Mouse (Mus musculus) 3T3-L1 (cell line): Measurements from ENCODE around the gene Stn1.

Source experiments
- DNase-seq: peaks from one replicate; pipeline ENCODE4 v3.0.0-alpha.2; 2015; ENCODE audit warnings: low read depth, low spot score

The Stn1 gene

GRCm38 (mm10) chr19:47510473-47511293 is 26.6 kb downstream of the Stn1 start:
- peak; percentile 56 for DNase-seq

GRCm38 (mm10) chr19:47510135-47510472 is 27.2 kb downstream of the Stn1 start:
- DNase-seq: no peak

DNA sequence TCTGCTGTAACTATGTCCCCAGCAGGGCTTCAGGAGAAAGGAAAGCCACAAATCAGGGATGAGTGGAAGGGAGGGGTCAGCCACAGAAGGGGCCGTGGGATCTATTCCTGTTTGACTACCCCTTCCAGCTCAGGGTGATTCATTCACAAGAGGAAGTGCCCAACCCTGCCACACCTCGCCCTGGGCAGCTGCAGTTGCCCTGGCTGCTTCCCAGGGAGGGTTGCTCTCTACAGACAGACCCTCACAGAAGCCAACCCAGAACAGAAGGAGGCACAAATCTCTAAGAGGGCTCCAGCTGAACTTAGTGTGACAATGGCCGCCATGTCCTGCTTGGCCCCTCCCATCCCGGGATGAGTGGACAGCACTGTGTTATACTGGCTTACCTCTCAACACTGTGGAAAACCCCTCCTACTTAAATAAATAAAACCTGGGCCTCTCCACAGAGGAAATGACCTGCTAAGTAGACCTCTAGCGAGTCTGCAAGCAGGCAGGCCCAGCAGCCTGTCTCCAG is 28.5 kb downstream of the Stn1 start:
- DNase-seq: peak; percentile 87

DNA sequence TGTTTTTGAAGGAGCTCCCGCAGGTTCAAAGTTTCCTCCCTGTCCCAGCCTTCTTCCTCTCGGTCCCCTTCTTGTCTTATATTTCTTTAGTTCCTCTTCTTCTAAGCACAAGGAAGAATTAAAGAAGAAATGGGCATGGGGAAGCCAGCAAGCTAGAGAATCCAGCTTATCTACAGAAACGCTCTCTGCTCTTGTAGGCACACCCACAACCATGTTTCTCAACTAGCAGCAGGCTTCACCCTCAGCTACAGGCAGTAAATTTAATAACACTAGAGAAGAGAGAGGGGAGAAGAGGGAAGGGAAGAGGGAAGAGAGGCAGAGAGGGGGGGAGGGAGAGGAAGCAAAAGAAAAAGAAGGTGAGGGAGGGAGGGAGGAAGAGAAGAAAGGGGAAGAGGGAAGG is 29.1 kb downstream of the Stn1 start:
- peak; percentile 53 for DNase-seq

GRCm38 (mm10) chr19:47507128-47508121 is 29.9 kb downstream of the Stn1 start:
- peak; percentile 84 for DNase-seq

DNA sequence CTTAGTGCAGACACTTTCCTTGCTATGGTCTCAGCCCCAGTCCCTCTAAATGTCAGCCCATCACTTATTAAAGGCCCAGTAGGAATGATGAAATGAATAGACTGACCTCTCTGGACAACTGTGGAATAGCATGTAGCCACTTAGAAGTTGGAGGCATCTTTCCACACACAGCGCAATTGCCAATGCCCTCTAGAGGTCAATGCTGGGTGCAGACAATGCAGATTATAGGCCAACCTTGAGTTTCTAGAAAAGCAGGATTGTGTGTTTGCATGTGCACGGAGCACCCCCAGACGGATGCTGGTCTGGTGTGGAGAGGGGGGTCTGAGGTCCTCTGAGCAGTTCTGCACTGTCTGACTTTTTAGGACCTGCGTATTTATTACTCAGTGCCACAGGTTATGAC is 33.7 kb downstream of the Stn1 start:
- peak; percentile 89 for DNase-seq

DNA sequence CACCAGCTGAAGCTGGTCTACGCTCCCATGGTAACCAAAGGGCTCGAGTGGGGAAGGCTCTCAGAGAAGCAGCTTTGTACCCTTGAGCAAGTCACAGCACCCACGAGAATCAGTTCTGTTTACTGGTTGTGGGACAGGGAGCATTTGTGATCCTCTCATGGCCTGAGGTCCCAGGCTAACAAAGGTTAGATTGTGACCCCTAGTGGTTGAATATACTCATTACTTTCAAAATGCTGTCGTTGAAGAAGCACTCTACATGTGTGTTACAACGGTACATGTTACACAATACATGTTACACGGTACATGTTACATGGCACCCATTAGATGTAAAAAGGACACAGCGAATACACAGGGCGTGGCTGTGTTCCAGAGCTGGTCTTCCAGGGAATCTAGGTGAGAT is 34.7 kb downstream of the Stn1 start:
- peak; percentile 81 for DNase-seq

DNA sequence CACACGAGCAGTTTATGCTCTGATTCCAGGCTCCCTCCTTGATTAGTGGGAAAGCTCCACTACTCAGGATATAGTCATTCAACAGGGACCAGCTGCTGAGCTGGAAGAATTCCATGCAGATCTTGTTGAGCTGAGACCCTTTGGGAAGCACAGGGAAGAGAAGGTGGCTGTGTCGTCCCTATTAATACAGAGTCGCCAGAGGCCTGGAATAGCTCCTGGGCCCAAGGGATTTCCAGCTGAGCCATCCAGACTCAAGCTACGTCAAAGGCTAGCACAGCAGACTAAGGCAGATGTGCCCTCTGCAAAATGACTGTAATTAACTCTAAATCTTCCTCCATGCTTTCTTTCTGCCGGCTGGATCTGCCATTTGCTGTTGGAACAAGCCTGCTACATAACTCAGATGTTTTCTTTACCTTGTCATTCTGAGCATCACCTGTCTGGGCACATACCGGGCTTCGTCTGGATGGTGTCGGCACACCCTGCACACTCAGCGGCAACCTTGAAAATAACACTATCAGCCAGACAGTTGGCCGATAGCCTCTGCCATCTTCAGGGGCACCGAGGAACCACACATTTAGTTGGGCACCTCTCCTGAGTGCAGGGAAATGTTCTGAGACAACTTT is 36.8 kb downstream of the Stn1 start:
- DNase-seq: no peak

GRCm38 (mm10) chr19:47499841-47500240 is 37.5 kb downstream of the Stn1 start:
- DNase-seq: no peak

GRCm38 (mm10) chr19:47498942-47499341 is 38.4 kb downstream of the Stn1 start:
- DNase-seq: peak; percentile 52

DNA sequence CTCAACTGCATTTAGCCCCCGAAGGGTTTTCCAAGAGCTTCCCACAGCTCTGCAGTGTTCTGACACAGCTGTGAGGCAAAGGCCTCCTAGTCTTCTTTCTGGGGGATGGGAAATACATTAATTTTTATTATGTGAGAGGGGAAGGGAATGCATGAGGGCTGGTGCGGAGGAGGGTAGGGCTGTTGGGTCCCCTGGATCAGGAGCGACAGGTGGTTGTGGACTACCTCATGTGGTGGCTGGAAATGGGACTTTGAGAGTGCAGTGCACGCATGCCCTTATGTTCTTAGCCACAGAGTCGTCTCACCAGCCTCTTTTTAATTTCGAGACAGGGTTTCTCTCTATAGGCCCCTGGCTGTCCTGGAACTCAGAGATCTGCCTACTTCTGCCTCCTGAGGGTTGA is 39.6 kb downstream of the Stn1 start:
- DNase-seq: no peak

DNA sequence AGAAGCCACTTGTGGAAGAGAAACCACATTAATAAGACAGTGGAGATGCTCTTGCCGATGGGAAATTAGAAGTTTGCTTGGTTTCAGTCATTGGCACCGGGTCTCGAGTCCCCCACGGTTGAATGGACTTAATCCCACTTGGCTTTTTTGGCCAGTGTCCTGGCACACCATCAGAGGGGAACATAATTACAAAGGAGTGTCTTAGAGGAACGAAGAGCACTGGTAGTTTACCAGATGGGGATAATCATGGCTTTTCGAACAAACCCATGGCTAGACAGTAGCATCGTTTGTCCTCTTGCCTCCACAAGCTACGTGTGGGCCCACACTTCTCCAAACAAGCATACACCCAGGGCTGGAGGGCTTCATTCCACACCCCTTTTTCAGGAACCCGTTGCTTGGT is 40.0 kb downstream of the Stn1 start:
- no peak for DNase-seq

DNA sequence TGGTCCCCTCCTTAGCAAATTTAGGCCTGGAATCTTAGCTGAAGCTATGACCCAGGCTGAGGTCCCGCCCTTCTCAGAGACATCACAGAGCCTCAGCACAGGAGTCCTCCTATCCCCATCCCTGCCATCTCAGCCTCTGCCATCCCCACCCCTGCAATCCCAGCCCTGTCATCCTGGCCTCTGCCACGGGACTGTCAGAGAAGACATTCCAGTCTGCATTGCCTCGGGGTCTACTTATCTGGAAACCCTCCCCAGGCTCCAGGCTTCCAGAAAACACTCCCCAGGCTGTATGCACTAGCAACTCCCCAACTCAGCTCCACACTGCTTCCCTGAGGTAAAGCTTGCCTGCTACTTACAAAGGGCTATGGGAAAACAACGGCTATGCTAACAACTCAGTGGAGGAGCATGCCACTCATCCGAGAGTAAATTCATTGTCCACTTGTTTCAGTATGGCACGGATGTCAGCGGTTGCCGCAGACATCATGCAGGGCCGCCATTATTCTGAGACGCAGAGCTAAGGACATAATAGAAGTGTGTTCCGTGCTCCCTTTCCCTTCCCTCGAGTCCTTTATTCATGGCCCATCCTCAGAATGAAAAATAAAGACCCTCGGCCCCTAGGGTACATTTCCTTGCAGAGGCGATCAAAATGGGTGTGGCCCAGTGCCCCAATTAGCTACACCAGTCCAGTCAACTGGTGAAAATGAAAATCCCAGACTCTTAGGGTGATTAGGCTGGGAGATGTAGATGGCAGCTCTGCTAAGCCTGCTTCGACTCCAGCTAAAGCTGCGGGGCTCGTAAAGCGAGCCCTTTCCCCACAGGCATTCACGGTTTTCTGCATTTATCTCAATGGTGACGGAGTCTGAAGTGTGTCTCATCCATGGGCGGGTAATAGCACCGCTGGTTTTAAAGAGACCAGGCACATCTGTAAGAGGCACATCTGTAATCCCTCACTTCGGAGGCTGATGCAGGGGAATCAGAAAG is 44.0 kb downstream of the Stn1 start:
- DNase-seq: no peak

DNA sequence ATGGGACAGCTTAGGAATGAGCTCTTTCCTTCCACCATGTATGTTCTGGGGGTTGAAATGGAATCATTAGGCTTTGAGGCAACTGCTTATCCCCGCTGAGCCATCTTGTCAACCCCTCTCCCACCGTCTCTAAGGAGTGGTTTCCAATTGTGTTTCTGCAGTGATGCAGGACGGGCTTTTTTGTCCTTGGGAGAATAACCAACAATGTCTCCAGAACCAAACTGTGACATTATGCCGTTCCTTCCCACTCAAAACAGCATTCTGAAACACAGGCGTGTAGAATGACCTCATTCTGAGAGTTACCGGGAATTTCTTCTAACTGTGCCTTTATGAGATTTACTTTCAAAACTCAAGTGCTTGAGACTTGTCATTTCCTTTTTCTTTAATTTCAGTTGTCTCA is 44.9 kb downstream of the Stn1 start:
- no peak for DNase-seq

DNA sequence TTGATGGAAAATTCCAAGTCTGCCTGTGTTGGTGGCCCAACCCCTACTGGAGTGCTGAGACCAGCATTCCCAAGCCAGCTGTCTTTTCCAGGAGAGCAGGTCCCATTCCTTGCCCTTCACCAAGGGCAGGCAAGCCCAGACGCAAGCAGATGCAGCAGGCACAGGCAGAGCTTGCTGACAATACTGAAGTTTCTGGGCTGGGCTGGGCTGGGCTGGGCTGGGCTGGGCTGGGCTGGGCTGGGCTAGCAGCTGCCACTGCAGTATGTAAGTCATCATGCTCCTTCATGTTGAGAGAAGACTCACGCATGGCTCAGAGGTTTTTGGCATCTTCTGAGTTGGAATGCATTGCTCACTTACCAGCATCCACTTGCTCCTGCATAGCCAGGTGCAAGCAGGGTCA is 45.5 kb downstream of the Stn1 start:
- DNase-seq: peak; percentile 93

- no peak for DNase-seq
Measured at GRCm38 (mm10) chr19:47489233-47489632, 48.1 kb downstream of the Stn1 start.

DNA sequence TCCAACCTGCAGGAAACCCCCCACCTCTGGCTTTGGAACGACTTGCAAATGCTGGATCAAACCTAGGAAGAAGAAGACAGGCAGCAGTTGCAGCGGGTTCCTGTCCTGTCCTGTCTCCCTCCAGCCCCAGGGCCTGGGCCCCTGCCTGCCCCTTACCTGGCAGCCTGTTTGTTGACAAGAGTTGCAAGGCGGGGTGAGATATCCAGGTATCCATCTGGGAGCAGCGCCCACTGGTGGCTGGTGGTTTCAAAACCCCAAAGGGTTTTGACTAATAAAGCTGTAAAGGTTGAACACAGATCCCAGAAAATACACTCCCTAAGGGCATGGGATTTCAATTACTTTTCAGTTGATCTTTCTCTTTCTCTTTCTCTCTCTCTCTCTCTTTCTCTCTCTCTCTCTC is 49.1 kb downstream of the Stn1 start:
- DNase-seq: no peak

DNA sequence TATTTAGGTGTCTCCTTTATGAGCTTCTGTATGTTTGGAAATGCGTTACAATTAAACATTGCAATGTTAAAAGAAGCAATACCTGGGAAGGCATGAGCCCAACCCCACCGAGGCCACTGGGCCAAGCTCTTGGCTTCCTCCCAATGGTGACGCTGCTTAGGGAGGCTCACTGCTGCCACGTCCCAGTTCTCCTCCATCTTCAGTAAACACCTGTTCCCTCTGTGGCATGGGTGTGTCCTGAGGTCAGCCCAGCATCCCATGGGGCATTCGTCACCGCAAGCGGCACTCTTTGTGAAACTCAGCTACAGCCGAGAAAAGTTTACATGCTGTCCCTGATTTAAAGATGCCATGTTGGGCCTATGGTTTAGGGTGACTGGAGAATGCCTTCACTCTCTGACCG is 49.7 kb downstream of the Stn1 start:
- DNase-seq: no peak

DNA sequence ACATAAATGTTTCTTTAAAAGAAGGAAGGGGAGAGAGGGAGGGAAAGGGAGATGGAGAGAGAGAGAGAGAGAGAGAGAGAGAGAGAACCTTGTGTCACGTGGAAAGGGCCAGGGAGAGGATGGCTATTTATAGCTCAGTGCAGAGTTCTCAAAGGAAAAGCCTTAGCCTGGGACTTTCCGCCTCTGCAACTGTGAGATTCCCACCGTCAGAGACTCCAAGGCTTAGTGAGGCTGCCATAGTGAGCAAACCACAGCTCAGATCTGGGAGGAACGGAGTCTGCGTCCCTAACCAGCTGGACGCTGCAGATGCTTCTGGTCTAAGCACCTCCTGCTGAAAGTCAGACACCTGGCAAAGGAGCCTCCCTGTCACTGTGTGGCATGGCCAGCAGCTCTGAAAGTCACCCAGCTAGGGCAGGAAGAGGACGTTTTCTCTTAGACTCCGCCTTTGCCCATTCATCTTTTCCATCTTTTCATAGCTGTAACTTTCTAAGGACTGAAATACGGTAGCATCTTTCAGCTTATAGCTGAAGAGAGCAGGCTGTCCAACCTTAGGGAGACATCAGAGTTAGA is 51.2 kb downstream of the Stn1 start:
- DNase-seq: peak; percentile 81

DNA sequence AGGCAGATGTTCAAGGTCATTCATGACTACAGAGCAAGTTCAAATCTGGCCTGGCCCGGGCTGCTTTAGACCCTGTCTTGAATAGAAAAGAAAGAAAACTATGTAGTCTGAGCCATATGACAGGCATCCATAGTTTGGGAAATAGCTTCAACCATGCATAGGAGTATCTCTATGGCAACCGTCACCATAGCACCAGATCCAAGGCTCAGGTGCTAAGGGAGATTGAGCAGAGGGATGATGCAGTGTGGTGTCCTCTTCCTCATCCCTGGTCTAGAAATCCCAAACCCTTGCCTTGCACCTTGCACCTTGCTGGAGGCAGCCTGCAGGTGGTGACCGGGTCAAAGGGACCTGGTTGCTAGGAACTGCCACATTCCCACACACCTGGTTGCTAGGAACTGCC is 53.2 kb downstream of the Stn1 start:
- no peak for DNase-seq
